Mouse (Mus musculus): ENCODE results near the gene Lrrc74b. TPM values are rescaled to one million over a fixed set of nuclear protein-coding genes. Genes with fewer than 3 reads are reported as not detected.
"Not testable (repeated sequence)": the region's sequence is repeated elsewhere in the genome, so short reads cannot be mapped to it uniquely, and the experiment has no call there.

Gene Lrrc74b
- polyA plus RNA-seq, 1 experiment from 2014 or later, result 0.19 TPM

GRCm38 (mm10) chr16:17518910-17519309, 42.1 kb downstream of the Lrrc74b start:
- Histone ChIP-seq H3K36me3 (peaks cover 97% of the 10 kb centered on the region), H3K27me3 (replicated peaks) (no peaks in the 10 kb centered on the region)
- 85% methylated on average over 2 of the region's 2 CpGs for WGBS

GRCm38 (mm10) chr16:17511431-17511830, 49.6 kb downstream of the Lrrc74b start:
- no peak overlapping the region for H3K4me2 ChIP-seq
- H3K4me1 ChIP-seq, result peaks cover 17% of the 10 kb centered on the region
- H3K27ac ChIP-seq (replicated peaks), result no peak overlapping the region
- H3K9ac ChIP-seq, result no peak overlapping the region
- H3K36me3 ChIP-seq, result peaks cover 56% of the 10 kb centered on the region
- H3K4me3 ChIP-seq, result no peak overlapping the region
- WGBS, result 86% methylated on average over 4 of the region's 4 CpGs
- peaks cover 5% of the 10 kb centered on the region; the same call in 1 of the 2 replicates for H3K27me3 ChIP-seq (replicated peaks)
- ATAC-seq (ENCODE audit: extremely low read depth, insufficient number of reproducible peaks, low FRiP score, low TSS enrichment), result no peak
- no peaks in the 10 kb centered on the region for H3K9me3 ChIP-seq

More at GRCm38 (mm10) chr16:17518910-17519309, 42.1 kb downstream of the Lrrc74b start:
- H3K9ac ChIP-seq, result no peak overlapping the region
- no peak overlapping the region for H3K4me2 ChIP-seq
- H3K27ac ChIP-seq (replicated peaks), result no peak overlapping the region
- no peak for ATAC-seq (ENCODE audit: extremely low read depth, insufficient number of reproducible peaks, low FRiP score, low TSS enrichment)
- no peak overlapping the region for H3K4me3 ChIP-seq
- H3K9me3 ChIP-seq, result no peaks in the 10 kb centered on the region
- no peaks in the 10 kb centered on the region for H3K4me1 ChIP-seq

- Histone ChIP-seq H3K27me3 (replicated peaks) (peaks cover 12% of the 10 kb centered on the region; the same call in 1 of the 2 replicates), H3K4me3 (no peak overlapping the region), H3K4me2 (peak overlapping the region; percentile 84; the same call in 1 of the 2 replicates), H3K9ac (peak overlapping the region; percentile 45), H3K4me1 (peaks cover 17% of the 10 kb centered on the region), H3K9me3 (no peaks in the 10 kb centered on the region), H3K36me3 (peaks cover 49% of the 10 kb centered on the region), H3K27ac (replicated peaks) (no peak overlapping the region)
- ATAC-seq (ENCODE audit: extremely low read depth, insufficient number of reproducible peaks, low FRiP score, low TSS enrichment), result no peak
- 59% methylated on average over 2 of the region's 2 CpGs for WGBS
These were observed 50.4 kb downstream of the Lrrc74b start for GRCm38 (mm10) chr16:17510686-17511085.

- Histone ChIP-seq H3K4me1 (peaks cover 17% of the 10 kb centered on the region), H3K27me3 (replicated peaks) (peaks cover 17% of the 10 kb centered on the region), H3K9ac (peak overlapping the region; percentile 90), H3K9me3 (no peaks in the 10 kb centered on the region), H3K4me2 (peak overlapping the region; percentile 84), H3K4me3 (peak overlapping the region; percentile 76), H3K36me3 (peaks cover 44% of the 10 kb centered on the region), H3K27ac (replicated peaks) (no peak overlapping the region)
- 93% methylated on average over 2 of the region's 2 CpGs for WGBS
- ATAC-seq (ENCODE audit: extremely low read depth, insufficient number of reproducible peaks, low FRiP score, low TSS enrichment), result no peak
These were observed 50.9 kb downstream of the Lrrc74b start for GRCm38 (mm10) chr16:17510143-17510542.

GRCm38 (mm10) chr16:17509240-17509597, 51.8 kb downstream of the Lrrc74b start:
- peak overlapping the region; percentile 76 for H3K4me3 ChIP-seq
- H3K36me3 ChIP-seq, result peaks cover 35% of the 10 kb centered on the region
- no peaks in the 10 kb centered on the region for H3K9me3 ChIP-seq
- peaks cover 26% of the 10 kb centered on the region for H3K27me3 ChIP-seq (replicated peaks)
- peaks cover 17% of the 10 kb centered on the region for H3K4me1 ChIP-seq
- WGBS, result 8% methylated on average over 9 of the region's 9 CpGs
- H3K27ac ChIP-seq (replicated peaks), result peak overlapping the region; percentile 95; the same call in 1 of the 2 replicates
- H3K9ac ChIP-seq, result peak overlapping the region; percentile 90
- peak overlapping the region; percentile 84 for H3K4me2 ChIP-seq
- ATAC-seq (ENCODE audit: extremely low read depth, insufficient number of reproducible peaks, low FRiP score, low TSS enrichment), result no peak

GRCm38 (mm10) chr16:17508546-17509239, 52.4 kb downstream of the Lrrc74b start, which contains the start of gene Lztr1:
TSS of gene Lztr1 (plus strand) at chr16:17508688.
- Histone ChIP-seq H3K9me3 (no peaks in the 10 kb centered on the region), H3K4me3 (peak within 1 kb of the TSS; percentile 76), H3K4me2 (peak within 1 kb of the TSS; percentile 84), H3K27me3 (replicated peaks) (peaks cover 31% of the 10 kb centered on the region), H3K27ac (replicated peaks) (peak within 1 kb of the TSS; percentile 95), H3K4me1 (peaks cover 17% of the 10 kb centered on the region), H3K36me3 (peaks cover 30% of the 10 kb centered on the region), H3K9ac (peak within 1 kb of the TSS; percentile 90)
- WGBS, result under 1% methylated on average over 50 of the region's 50 CpGs
- peak; percentile 91 for ATAC-seq (ENCODE audit: extremely low read depth, insufficient number of reproducible peaks, low FRiP score, low TSS enrichment)

GRCm38 (mm10) chr16:17508031-17508430, 53.0 kb downstream of the Lrrc74b start:
- H3K4me2 ChIP-seq, result peak overlapping the region; percentile 84
- peaks cover 17% of the 10 kb centered on the region for H3K4me1 ChIP-seq
- 29% methylated on average over 3 of the region's 3 CpGs for WGBS
- peaks cover 23% of the 10 kb centered on the region for H3K36me3 ChIP-seq
- H3K27ac ChIP-seq (replicated peaks), result peak overlapping the region; percentile 95
- peak overlapping the region; percentile 90 for H3K9ac ChIP-seq
- not testable (repeated sequence) for ATAC-seq (ENCODE audit: extremely low read depth, insufficient number of reproducible peaks, low FRiP score, low TSS enrichment); H3K9me3 ChIP-seq
- H3K27me3 ChIP-seq (replicated peaks), result peaks cover 38% of the 10 kb centered on the region
- H3K4me3 ChIP-seq, result peak overlapping the region; percentile 76

- Histone ChIP-seq H3K4me2 (no peak overlapping the region), H3K4me1 (peaks cover 17% of the 10 kb centered on the region), H3K4me3 (no peak overlapping the region), H3K9ac (no peak overlapping the region), H3K27me3 (replicated peaks) (peaks cover 39% of the 10 kb centered on the region), H3K9me3 (no peaks in the 10 kb centered on the region), H3K27ac (replicated peaks) (no peak overlapping the region), H3K36me3 (peaks cover 14% of the 10 kb centered on the region)
- 81% methylated on average over 5 of the region's 5 CpGs for WGBS
- no peak for ATAC-seq (ENCODE audit: extremely low read depth, insufficient number of reproducible peaks, low FRiP score, low TSS enrichment)
These were observed 54.0 kb downstream of the Lrrc74b start for GRCm38 (mm10) chr16:17507018-17507552.

GRCm38 (mm10) chr16:17502681-17503080, 58.4 kb downstream of the Lrrc74b start:
- ATAC-seq (ENCODE audit: extremely low read depth, insufficient number of reproducible peaks, low FRiP score, low TSS enrichment), result no peak
- Histone ChIP-seq H3K4me3 (no peak overlapping the region), H3K9me3 (no peaks in the 10 kb centered on the region), H3K36me3 (no peaks in the 10 kb centered on the region), H3K4me1 (peaks cover under 1% of the 10 kb centered on the region; the same call in 1 of the 2 replicates), H3K27me3 (replicated peaks) (peaks cover 42% of the 10 kb centered on the region), H3K9ac (no peak overlapping the region), H3K4me2 (no peak overlapping the region), H3K27ac (replicated peaks) (no peak overlapping the region)
- 68% methylated on average over 4 of the region's 4 CpGs for WGBS

GRCm38 (mm10) chr16:17499249-17499883, 61.7 kb downstream of the Lrrc74b start:
- Histone ChIP-seq H3K36me3 (no peaks in the 10 kb centered on the region), H3K27ac (replicated peaks) (no peak overlapping the region), H3K4me2 (no peak overlapping the region), H3K4me1 (peaks cover 15% of the 10 kb centered on the region), H3K9ac (no peak overlapping the region), H3K9me3 (no peaks in the 10 kb centered on the region), H3K27me3 (replicated peaks) (peaks cover 17% of the 10 kb centered on the region), H3K4me3 (no peak overlapping the region)
- ATAC-seq (ENCODE audit: extremely low read depth, insufficient number of reproducible peaks, low FRiP score, low TSS enrichment), result no peak; the same call in 1 of the 2 replicates
- 26% methylated on average over 10 of the region's 10 CpGs for WGBS

- peak overlapping the region; percentile 34; the same call in 1 of the 2 replicates for H3K27ac ChIP-seq (replicated peaks)
- H3K36me3 ChIP-seq, result no peaks in the 10 kb centered on the region
- WGBS, result 47% methylated on average over 2 of the region's 2 CpGs
- no peak overlapping the region for H3K4me3 ChIP-seq
- H3K4me1 ChIP-seq, result peaks cover 15% of the 10 kb centered on the region
- no peak overlapping the region for H3K4me2 ChIP-seq
- ATAC-seq (ENCODE audit: extremely low read depth, insufficient number of reproducible peaks, low FRiP score, low TSS enrichment), result no peak
- H3K27me3 ChIP-seq (replicated peaks), result peaks cover 14% of the 10 kb centered on the region
- H3K9me3 ChIP-seq, result no peaks in the 10 kb centered on the region
- peak overlapping the region; percentile 41 for H3K9ac ChIP-seq
These were observed 64.3 kb downstream of the Lrrc74b start for GRCm38 (mm10) chr16:17496499-17497305.
